Mouse (Mus musculus) cerebellum, adult 9-11 months (tissue): ENCODE results near the gene Hjurp.

Experiments used
- DNase-seq: peaks from one replicate; pipeline ENCODE4 v3.0.0; 2022

Hjurp gene

GRCm38 (mm10) chr1:88277098-88277817 is at the start of gene Hjurp, which contains the start of gene Trpm8:
Hjurp (minus strand) TSS chr1:88277633.
Trpm8 (plus strand) TSS chr1:88277661.
- DNase-seq: peak; percentile 100

GRCm38 (mm10) chr1:88323101-88323500 is 45.7 kb upstream of the Hjurp start:
- no peak for DNase-seq

- peak; percentile 77 for DNase-seq
These were observed 44.7 kb upstream of the Hjurp start for GRCm38 (mm10) chr1:88322146-88322545.

- no peak for DNase-seq
These were observed 43.5 kb upstream of the Hjurp start for GRCm38 (mm10) chr1:88320821-88321395.

GRCm38 (mm10) chr1:88318531-88319060 is 41.2 kb upstream of the Hjurp start:
- peak; percentile 85 for DNase-seq

GRCm38 (mm10) chr1:88317279-88317678 is 39.8 kb upstream of the Hjurp start:
- DNase-seq: no peak

GRCm38 (mm10) chr1:88310349-88310748 is 32.9 kb upstream of the Hjurp start:
- DNase-seq: no peak

GRCm38 (mm10) chr1:88309905-88310304 is 32.5 kb upstream of the Hjurp start:
- DNase-seq: no peak

- DNase-seq: no peak
These were observed 31.6 kb upstream of the Hjurp start for GRCm38 (mm10) chr1:88309020-88309419.

GRCm38 (mm10) chr1:88307180-88307579 is 29.7 kb upstream of the Hjurp start:
- no peak for DNase-seq

- no peak for DNase-seq
These were observed 29.1 kb upstream of the Hjurp start for GRCm38 (mm10) chr1:88306543-88306942.

- no peak for DNase-seq
These were observed 27.8 kb upstream of the Hjurp start for GRCm38 (mm10) chr1:88305018-88305795.

GRCm38 (mm10) chr1:88304261-88304985 is 27.0 kb upstream of the Hjurp start:
- no peak for DNase-seq

- DNase-seq: no peak
These were observed 26.3 kb upstream of the Hjurp start for GRCm38 (mm10) chr1:88303762-88304161.

GRCm38 (mm10) chr1:88302057-88302740 is 24.8 kb upstream of the Hjurp start:
- no peak for DNase-seq

GRCm38 (mm10) chr1:88301121-88302014 is 23.9 kb upstream of the Hjurp start:
- no peak for DNase-seq

- DNase-seq: no peak
These were observed 23.0 kb upstream of the Hjurp start for GRCm38 (mm10) chr1:88300301-88301050.

GRCm38 (mm10) chr1:88299529-88299945 is 22.1 kb upstream of the Hjurp start:
- DNase-seq: no peak

- no peak for DNase-seq
These were observed 21.5 kb upstream of the Hjurp start for GRCm38 (mm10) chr1:88298686-88299528.
